Mouse (Mus musculus): Measurements from ENCODE around the gene Chgb. TPM values are rescaled to one million over a fixed set of nuclear protein-coding genes. Genes with fewer than 3 reads are reported as not detected.

Gene Chgb
- total RNA-seq, 2 experiments from 2014 or later, result 0.42 to 0.50 TPM

- intact Hi-C loops (cut with DNase I), result no loop called here
- no peak for DNase-seq
Observed at GRCm38 (mm10) chr2:132841071-132841470, 60.0 kb downstream of the Chgb start.

Other genes with a start within 250 kb of the Chgb start
- 100 to 1,000 TPM; 118 to 190 TPM for gene Gpcpd1, start 193.5 kb upstream of the Chgb start, total RNA-seq (2021)
- gene Shld1, start 94.3 kb upstream of the Chgb start, total RNA-seq (2021), result 10 to 100 TPM in 1 of 2 experiments, 1 to 10 TPM in 1; 8.7 to 18.3 TPM
- 10 to 100 TPM; 11.2 to 13.6 TPM for gene Trmt6, start 34.8 kb downstream of the Chgb start, total RNA-seq (2021)
- gene Mcm8, start 34.9 kb downstream of the Chgb start, total RNA-seq (2021), result 1 to 10 TPM; 2.9 to 3.7 TPM
- gene Crls1, start 65.4 kb downstream of the Chgb start, total RNA-seq (2021), result 10 to 100 TPM; 20.6 to 21.5 TPM
- 10 to 100 TPM in 1 of 2 experiments, 1 to 10 TPM in 1; 7.0 to 11.7 TPM for gene Lrrn4, start 99.6 kb downstream of the Chgb start, total RNA-seq (2021)
- not detected for gene Fermt1, start 164.6 kb downstream of the Chgb start, total RNA-seq (2021)